Mouse (Mus musculus) brain, embryonic 14.5 days (tissue): Measurements from ENCODE around the gene Cask. TPM values are rescaled to one million over a fixed set of nuclear protein-coding genes. Genes with fewer than 3 reads are reported as not detected.

ENCODE experiments used
- DNase-seq: peaks from one replicate; pipeline ENCODE4 v3.0.0-alpha.2; 2011; ENCODE audit warnings: low read depth
- CTCF ChIP-seq: fragments of 200-500 bp; IDR thresholded peaks from 2 replicates; pipeline ENCODE4 v1.5.1; 2012; ENCODE audit warnings: inconsistent platforms, mild to moderate bottlenecking, moderate library complexity, borderline replicate concordance; ENCODE audit not compliant: insufficient read depth, insufficient read length; ENCODE audit errors: extremely low read depth
- POLR2A ChIP-seq: fragments of 200-500 bp; IDR thresholded peaks from 2 replicates; pipeline ENCODE4 v1.6.1; 2012; ENCODE audit warnings: mild to moderate bottlenecking, inconsistent platforms, borderline replicate concordance; ENCODE audit not compliant: poor library complexity, insufficient read depth, insufficient read length, severe bottlenecking; ENCODE audit errors: extremely low read depth
- polyA plus RNA-seq: library from polyadenylated mRNA; depleted of rRNA; stranded (reverse); fragments of >200 nt; gene quantifications from 2 replicates; pipeline ENCODE4 v1.2.3, GENCODE M21; 2012; rRNA removed

Gene Cask
- 47.3 and 68.8 TPM in 2 replicates for polyA plus RNA-seq

- TF ChIP-seq CTCF (no peak), POLR2A (no peak)
- no peak for DNase-seq
These were observed at the start of gene Cask for GRCm38 (mm10) chrX:13851285-13851684. Gene Cask (minus strand): TSS chrX:13851367.

- TF ChIP-seq CTCF (no peak), POLR2A (no peak)
- no peak for DNase-seq
These were observed 38.8 kb upstream of the Cask start for GRCm38 (mm10) chrX:13889976-13890375.

GRCm38 (mm10) chrX:13884348-13884747 lies 33.2 kb upstream of the Cask start:
- TF ChIP-seq CTCF (no peak), POLR2A (no peak)
- DNase-seq = no peak

GRCm38 (mm10) chrX:13881969-13882368 lies 30.8 kb upstream of the Cask start:
- no peak for TF ChIP-seq CTCF
- no peak for TF ChIP-seq POLR2A
- DNase-seq = peak; percentile 70

GRCm38 (mm10) chrX:13860145-13860544 lies 9.0 kb upstream of the Cask start:
- TF ChIP-seq CTCF (no peak), POLR2A (no peak)
- DNase-seq = no peak

- TF ChIP-seq POLR2A (no peak), CTCF (no peak)
- no peak for DNase-seq
These were observed 7.9 kb upstream of the Cask start for GRCm38 (mm10) chrX:13859051-13859450.

- TF ChIP-seq CTCF (no peak), POLR2A (no peak)
- no peak for DNase-seq
These were observed 2.7 kb downstream of the Cask start for GRCm38 (mm10) chrX:13848473-13848872.

GRCm38 (mm10) chrX:13847502-13847851 lies 3.7 kb downstream of the Cask start:
- peak; percentile 77 for DNase-seq
- no peak for TF ChIP-seq CTCF
- no peak for TF ChIP-seq POLR2A

- peak; percentile 33; the same call in 1 of the 2 replicates for TF ChIP-seq CTCF
- TF ChIP-seq POLR2A = peak; percentile 68; the same call in 1 of the 2 replicates
- peak; percentile 98 for DNase-seq
These were observed 4.3 kb downstream of the Cask start for GRCm38 (mm10) chrX:13846653-13847501.

GRCm38 (mm10) chrX:13845858-13846652 lies 5.1 kb downstream of the Cask start:
- TF ChIP-seq POLR2A (peak; percentile 20; the same call in 1 of the 2 replicates), CTCF (no peak)
- peak; percentile 69 for DNase-seq

- peak; percentile 56 for DNase-seq
- TF ChIP-seq CTCF (no peak), POLR2A (no peak)
These were observed 5.9 kb downstream of the Cask start for GRCm38 (mm10) chrX:13845141-13845857.

GRCm38 (mm10) chrX:13822792-13823191 lies 28.4 kb downstream of the Cask start:
- TF ChIP-seq POLR2A (no peak), CTCF (no peak)
- peak; percentile 53 for DNase-seq

GRCm38 (mm10) chrX:13798754-13799153 lies 52.4 kb downstream of the Cask start:
- TF ChIP-seq POLR2A (no peak), CTCF (no peak)
- DNase-seq = no peak
